Mouse (Mus musculus): ENCODE data around the gene Rassf1.

Rassf1 gene

GRCm38 (mm10) chr9:107581584-107581983, 30.2 kb downstream of the Rassf1 start:
- no peak for DNase-seq (ENCODE audit: low spot score)

GRCm38 (mm10) chr9:107582509-107583062, 31.2 kb downstream of the Rassf1 start:
- no peak for DNase-seq (ENCODE audit: low spot score)

GRCm38 (mm10) chr9:107583174-107583573, 31.8 kb downstream of the Rassf1 start:
- DNase-seq (ENCODE audit: low spot score) = no peak

GRCm38 (mm10) chr9:107586504-107586903, 35.1 kb downstream of the Rassf1 start:
- no peak for DNase-seq (ENCODE audit: low spot score)

- peak; percentile 83 for DNase-seq (ENCODE audit: low spot score)
Observed at GRCm38 (mm10) chr9:107586974-107587832, 35.8 kb downstream of the Rassf1 start, which contains the start of gene Ifrd2. Gene Ifrd2 (plus strand): TSS chr9:107587642.

- no peak for DNase-seq (ENCODE audit: low spot score)
Observed at GRCm38 (mm10) chr9:107587833-107588639, 36.7 kb downstream of the Rassf1 start.

GRCm38 (mm10) chr9:107590058-107590772, 38.9 kb downstream of the Rassf1 start:
- DNase-seq (ENCODE audit: low spot score) = no peak

- no peak for DNase-seq (ENCODE audit: low spot score)
Observed at GRCm38 (mm10) chr9:107590773-107591060, 39.4 kb downstream of the Rassf1 start.

- no peak for DNase-seq (ENCODE audit: low spot score)
Observed at GRCm38 (mm10) chr9:107593101-107593976, 42.0 kb downstream of the Rassf1 start.

GRCm38 (mm10) chr9:107594281-107595062, 43.1 kb downstream of the Rassf1 start:
- no peak for DNase-seq (ENCODE audit: low spot score)

GRCm38 (mm10) chr9:107596619-107597569, 45.5 kb downstream of the Rassf1 start:
- no peak for DNase-seq (ENCODE audit: low spot score)

- no peak for DNase-seq (ENCODE audit: low spot score)
Observed at GRCm38 (mm10) chr9:107598385-107598784, 47.0 kb downstream of the Rassf1 start.

- no peak for DNase-seq (ENCODE audit: low spot score)
Observed at GRCm38 (mm10) chr9:107599433-107599832, 48.1 kb downstream of the Rassf1 start.

GRCm38 (mm10) chr9:107599842-107600241, 48.5 kb downstream of the Rassf1 start:
- DNase-seq (ENCODE audit: low spot score) = no peak

GRCm38 (mm10) chr9:107600745-107601144, 49.4 kb downstream of the Rassf1 start:
- no peak for DNase-seq (ENCODE audit: low spot score)

GRCm38 (mm10) chr9:107601275-107601674, 49.9 kb downstream of the Rassf1 start:
- DNase-seq (ENCODE audit: low spot score) = no peak

GRCm38 (mm10) chr9:107602068-107602648, 50.8 kb downstream of the Rassf1 start:
- peak; percentile 97 for DNase-seq (ENCODE audit: low spot score)

GRCm38 (mm10) chr9:107603251-107603650, 51.9 kb downstream of the Rassf1 start:
- no peak for DNase-seq (ENCODE audit: low spot score)

Measured in urinary bladder, postnatal 25 days (tissue).